11 mouse cellular contexts compared by ENCODE assay signal in the genomic region with DNA sequence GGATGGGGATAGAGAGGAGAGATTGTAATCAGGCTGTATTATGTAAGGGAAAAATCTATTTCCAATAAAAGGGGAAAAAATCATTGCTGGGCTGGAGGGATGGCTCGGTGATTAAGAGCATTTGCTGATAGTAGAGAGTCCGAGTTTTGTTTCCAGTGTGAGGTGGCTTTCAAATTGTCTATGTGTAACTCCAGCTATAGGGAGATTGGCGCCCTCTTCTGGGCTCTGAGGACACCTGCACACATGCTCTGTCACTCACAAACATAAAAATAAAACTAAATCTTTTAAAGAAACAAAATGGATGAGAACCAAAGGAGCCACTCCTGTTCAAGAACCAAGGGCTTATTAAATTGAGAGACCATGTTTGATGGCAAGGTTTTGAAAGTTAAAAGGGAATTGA. TPM values are rescaled to one million over a fixed set of nuclear protein-coding genes. Genes with fewer than 3 reads are reported as not detected.
DNase-seq lines count a peak whose midpoint lies in the region; ATAC-seq and TF ChIP-seq lines count a peak whose summit lies in the region.
"Had no signal": no experiment of that assay in that cellular context is flagged by ENCODE, and none has a peak within 500 bp of the region (broad histone marks: within the 10 kb centered on the region; RNA-seq: fewer than 3 reads in every experiment).

No protein-coding gene starts in this region.

- H3K4me3 ChIP-seq in limb, embryonic 14.5 days (replicated peaks; ENCODE audit: low read length): no peak overlapping the region
- H3K4me3 ChIP-seq: embryonic facial prominence, embryonic 12.5 days; midbrain, embryonic 12.5 days had no signal

- WGBS in limb, embryonic 14.5 days: 36% methylated on average over 3 of the region's 3 CpGs

- H3K4me2 ChIP-seq in limb, embryonic 14.5 days (replicated peaks; ENCODE audit: low read depth, low read length, severe bottlenecking): no peak overlapping the region
- H3K4me2 ChIP-seq: embryonic facial prominence, embryonic 12.5 days; midbrain, embryonic 12.5 days had no signal

- TF ChIP-seq POLR2A in limb, embryonic 14.5 days (IDR thresholded peaks at IDR 0.05; ENCODE audit: borderline replicate concordance, extremely low read depth, insufficient read depth, insufficient read length): no peak

- ATAC-seq in CD4-positive, CD25-positive, alpha-beta regulatory T cell, adult 4 months: no peak
- ATAC-seq in limb, embryonic 14.5 days (ENCODE audit: low FRiP score, low read depth): no peak

- H3K9me3 ChIP-seq in limb, embryonic 14.5 days (ENCODE audit: control insufficient read depth, low read length): no peaks in the 10 kb centered on the region
- H3K9me3 ChIP-seq: embryonic facial prominence, embryonic 12.5 days had no signal

- no peak overlapping the region for H3K27ac ChIP-seq in limb, embryonic 14.5 days (replicated peaks; ENCODE audit: low read depth, low read length)
- H3K27ac ChIP-seq: embryonic facial prominence, embryonic 12.5 days; midbrain, embryonic 12.5 days had no signal

- no peaks in the 10 kb centered on the region for H3K36me3 ChIP-seq in limb, embryonic 14.5 days (ENCODE audit: control insufficient read depth, insufficient read depth, low read length)
- H3K36me3 ChIP-seq: embryonic facial prominence, embryonic 12.5 days; midbrain, embryonic 12.5 days had no signal

- intact Hi-C loops in left cerebral cortex, postnatal 10 days (cut with DNase I): no loop called here

- no peaks in the 10 kb centered on the region for H3K27me3 ChIP-seq in limb, embryonic 14.5 days (ENCODE audit: control insufficient read depth, insufficient read depth, low read length)
- H3K27me3 ChIP-seq: embryonic facial prominence, embryonic 12.5 days; midbrain, embryonic 12.5 days had no signal

- no peaks in the 10 kb centered on the region for H3K4me1 ChIP-seq in limb, embryonic 14.5 days (ENCODE audit: control insufficient read depth, insufficient read depth, low read length)
- H3K4me1 ChIP-seq: embryonic facial prominence, embryonic 12.5 days; midbrain, embryonic 12.5 days had no signal

- peak; percentile 25 for DNase-seq in CD4-positive, CD25-positive, alpha-beta regulatory T cell, adult 2 months (ENCODE audit: low read depth, low spot score)
- peak; percentile 54 to 55 for DNase-seq in left cerebral cortex, adult 18-20 months (ENCODE audit: low spot score in 2 of 2)
- DNase-seq in left cerebral cortex, postnatal 10 days (ENCODE audit: extremely low spot score in 1 of 2, low spot score in 2 of 2): no peak
- peak; percentile 79 for DNase-seq in ZHBTc4 (ENCODE audit: low read depth, low spot score)
- DNase-seq in limb, embryonic 14.5 days (ENCODE audit: low spot score): peak; percentile 16
- DNase-seq in spleen, adult 12 weeks (ENCODE audit: low spot score): no peak
- DNase-seq in urinary bladder, postnatal 25 days (ENCODE audit: low spot score): no peak
- DNase-seq: thymus, postnatal 36 days had no signal

- H3K9ac ChIP-seq in limb, embryonic 14.5 days (ENCODE audit: low read depth, low read length, severe bottlenecking): no peak overlapping the region
- H3K9ac ChIP-seq: embryonic facial prominence, embryonic 12.5 days; midbrain, embryonic 12.5 days had no signal

RNA-seq across cellular contexts. Expression of a gene that starts 8.9 kb away (rescaled TPM):
- polyA plus RNA-seq in CD4-positive, CD25-positive, alpha-beta regulatory T cell, adult 4 months (2017; shearing (Covaris generic)): not detected
- 1,000 to 10,000 TPM; 1,342 to 1,442 TPM for total RNA-seq in left cerebral cortex, adult 18-20 months (2021)
- 1,000 to 10,000 TPM; 1,828 to 1,865 TPM for total RNA-seq in left cerebral cortex, postnatal 10 days (2021)
- 4.7 and 5.9 TPM in 2 replicates for polyA plus RNA-seq in limb, embryonic 14.5 days (2012; rRNA removed)
- 2.4 and 4.3 TPM in 2 replicates for polyA plus RNA-seq in limb, embryonic 14.5 days (2014; fragmentation: Nextera tagmentation; extraction: Ambion mirVana)

RNA-seq across cellular contexts. Expression of a gene that starts 23.9 kb away (rescaled TPM):
- polyA plus RNA-seq in CD4-positive, CD25-positive, alpha-beta regulatory T cell, adult 4 months (2017; shearing (Covaris generic)): under 1 TPM in 1 of 2 experiments, not detected in 1; 0.39 TPM
- total RNA-seq in left cerebral cortex, adult 18-20 months (2021): 1 to 10 TPM; 1.9 to 2.2 TPM
- total RNA-seq in left cerebral cortex, postnatal 10 days (2021): 1 to 10 TPM; 1.9 to 2.4 TPM
- 0.17 and 0.30 TPM in 2 replicates for polyA plus RNA-seq in limb, embryonic 14.5 days (2012; rRNA removed)
- polyA plus RNA-seq in limb, embryonic 14.5 days (2014; fragmentation: Nextera tagmentation; extraction: Ambion mirVana): 0.10 and 0.40 TPM in 2 replicates

Comparison
In these comparisons a context has a peak if more than half of its experiments do, and no peak if none do; other contexts are left out.
1. DNase-seq: peak in CD4-positive, CD25-positive, alpha-beta regulatory T cell, adult 2 months (single experiment), left cerebral cortex, adult 18-20 months (2 of 2), ZHBTc4 (single experiment) and limb, embryonic 14.5 days (single experiment); none in left cerebral cortex, postnatal 10 days (0 of 2), spleen, adult 12 weeks (single experiment) and urinary bladder, postnatal 25 days (single experiment).